Mouse (Mus musculus) kidney, embryonic 16.5 days (tissue): Measurements from ENCODE around the gene Strip1. TPM values are rescaled to one million over a fixed set of nuclear protein-coding genes. Genes with fewer than 3 reads are reported as not detected.

Experiments
- ATAC-seq: fragments of 200-750 bp; cut with Nextera tagmentation; 2 replicates; pipeline ENCODE4 v1.8.0; 2017; ENCODE audit warnings: moderate TSS enrichment; ENCODE audit not compliant: low FRiP score, low TSS enrichment
- H3K27ac ChIP-seq: fragments of 300-500 bp; sonication (generic); 2 replicates; pipeline ENCODE4 v1.5.1; 2014; ENCODE audit warnings: low read length
- H3K27me3 ChIP-seq: fragments of 300-500 bp; sonication (generic); 2 replicates; pipeline ENCODE4 v1.6.1; 2014; ENCODE audit warnings: low read length, control low read depth, mixed read lengths; ENCODE audit not compliant: insufficient read depth
- H3K36me3 ChIP-seq: fragments of 300-500 bp; sonication (generic); 2 replicates; pipeline ENCODE4 v1.6.1; 2014; ENCODE audit warnings: low read length, control low read depth, mixed read lengths; ENCODE audit not compliant: insufficient read depth
- H3K4me1 ChIP-seq: fragments of 300-500 bp; sonication (generic); 2 replicates; pipeline ENCODE4 v1.6.1; 2014; ENCODE audit warnings: low read length, control low read depth, mixed read lengths; ENCODE audit not compliant: insufficient read depth
- H3K4me2 ChIP-seq: fragments of 300-500 bp; sonication (generic); replicated peaks from 2 replicates; pipeline ENCODE4 v1.6.1; 2014; ENCODE audit warnings: low read depth, low read length
- H3K4me3 ChIP-seq: fragments of 300-500 bp; sonication (generic); 2 replicates; pipeline ENCODE4 v1.5.1; 2014; ENCODE audit warnings: mild to moderate bottlenecking, low read length
- H3K9ac ChIP-seq: fragments of 300-500 bp; sonication (generic); replicated peaks from 2 replicates; pipeline ENCODE4 v1.6.1; 2014; ENCODE audit warnings: low read length
- H3K9me3 ChIP-seq: fragments of 300-500 bp; sonication (generic); 2 replicates; pipeline ENCODE4 v1.6.1; 2016; ENCODE audit warnings: low read length, control low read depth
- WGBS: fragments of 180-500 bp; shearing (Covaris S2); extraction: QIAGEN DNeasy Blood & Tissue Kit; methylation state at CpG from one replicate; pipeline ENCODE4 v1.1.7; 2014; 5-methylcytosine and 5-hydroxymethylcytosine counted together
- polyA plus RNA-seq: library from polyadenylated mRNA; unstranded; fragments of >200 nt; fragmentation: Nextera tagmentation; extraction: Ambion mirVana; gene quantifications from 2 replicates; pipeline ENCODE4 v1.2.1, GENCODE M21; 2015

Strip1 gene
- polyA plus RNA-seq, 1 experiment from 2014 or later = 46.8 TPM

GRCm38 (mm10) chr3:107619911-107620310, 11.6 kb downstream of the Strip1 start:
- H3K9me3 ChIP-seq = no peaks in the 10 kb centered on the region
- peaks cover 85% of the 10 kb centered on the region for H3K36me3 ChIP-seq
- H3K27ac ChIP-seq = no peak overlapping the region
- H3K9ac ChIP-seq = no peak overlapping the region
- ATAC-seq = no peak
- no peak overlapping the region for H3K4me2 ChIP-seq
- H3K27me3 ChIP-seq = no peaks in the 10 kb centered on the region
- no peaks in the 10 kb centered on the region for H3K4me1 ChIP-seq
- H3K4me3 ChIP-seq = no peak overlapping the region
- 85% methylated on average over 6 of the region's 6 CpGs for WGBS

- Histone ChIP-seq H3K4me2 (no peak overlapping the region), H3K36me3 (peaks cover 83% of the 10 kb centered on the region), H3K27me3 (no peaks in the 10 kb centered on the region), H3K4me1 (no peaks in the 10 kb centered on the region), H3K9me3 (no peaks in the 10 kb centered on the region), H3K27ac (no peak overlapping the region), H3K4me3 (no peak overlapping the region), H3K9ac (no peak overlapping the region)
- 93% methylated on average over 3 of the region's 3 CpGs for WGBS
- no peak for ATAC-seq
Observed at GRCm38 (mm10) chr3:107617800-107618199, 13.7 kb downstream of the Strip1 start.

- ATAC-seq = peak; percentile 73
- Histone ChIP-seq H3K4me1 (peaks cover 12% of the 10 kb centered on the region; the same call in 1 of the 2 replicates), H3K9me3 (no peaks in the 10 kb centered on the region), H3K27ac (no peak overlapping the region), H3K9ac (no peak overlapping the region), H3K27me3 (no peaks in the 10 kb centered on the region), H3K4me3 (no peak overlapping the region), H3K36me3 (peaks cover 57% of the 10 kb centered on the region), H3K4me2 (no peak overlapping the region)
- 83% methylated on average over 11 of the region's 11 CpGs for WGBS
Observed at GRCm38 (mm10) chr3:107612902-107613525, 18.5 kb downstream of the Strip1 start.

- no peak overlapping the region for H3K4me3 ChIP-seq
- H3K27ac ChIP-seq = no peak overlapping the region
- H3K9me3 ChIP-seq = no peaks in the 10 kb centered on the region
- WGBS = 46% methylated on average over 4 of the region's 4 CpGs
- H3K4me1 ChIP-seq = peaks cover 12% of the 10 kb centered on the region; the same call in 1 of the 2 replicates
- peaks cover 42% of the 10 kb centered on the region for H3K36me3 ChIP-seq
- no peak overlapping the region for H3K4me2 ChIP-seq
- ATAC-seq = no peak
- H3K9ac ChIP-seq = no peak overlapping the region
- H3K27me3 ChIP-seq = no peaks in the 10 kb centered on the region; the same call in 1 of the 2 replicates
Observed at GRCm38 (mm10) chr3:107611394-107611793, 20.1 kb downstream of the Strip1 start.

- 0 out of 2 replicates have a peak, but pooled peaks have one; percentile 19 for ATAC-seq
- H3K4me2 ChIP-seq = no peak overlapping the region
- no peak overlapping the region for H3K9ac ChIP-seq
- no peak overlapping the region for H3K4me3 ChIP-seq
- peaks cover 4% of the 10 kb centered on the region; the same call in 1 of the 2 replicates for H3K27me3 ChIP-seq
- no peaks in the 10 kb centered on the region for H3K9me3 ChIP-seq
- peaks cover 12% of the 10 kb centered on the region; the same call in 1 of the 2 replicates for H3K4me1 ChIP-seq
- WGBS = 52% methylated on average over 3 of the region's 3 CpGs
- H3K36me3 ChIP-seq = peaks cover 21% of the 10 kb centered on the region
- no peak overlapping the region for H3K27ac ChIP-seq
Observed at GRCm38 (mm10) chr3:107609376-107609775, 22.1 kb downstream of the Strip1 start.

- Histone ChIP-seq H3K9me3 (no peaks in the 10 kb centered on the region), H3K27me3 (peaks cover 9% of the 10 kb centered on the region; the same call in 1 of the 2 replicates), H3K4me2 (no peak overlapping the region), H3K9ac (no peak overlapping the region), H3K4me3 (no peak overlapping the region), H3K27ac (no peak overlapping the region), H3K36me3 (peaks cover 16% of the 10 kb centered on the region), H3K4me1 (peaks cover 12% of the 10 kb centered on the region; the same call in 1 of the 2 replicates)
- WGBS = 62% methylated on average over 4 of the region's 4 CpGs
- ATAC-seq = no peak
Observed at GRCm38 (mm10) chr3:107608808-107609207, 22.7 kb downstream of the Strip1 start.

- 78% methylated on average over 8 of the region's 8 CpGs for WGBS
- Histone ChIP-seq H3K4me3 (no peak overlapping the region), H3K27me3 (peaks cover 9% of the 10 kb centered on the region; the same call in 1 of the 2 replicates), H3K9ac (no peak overlapping the region), H3K36me3 (peaks cover 2% of the 10 kb centered on the region), H3K9me3 (no peaks in the 10 kb centered on the region), H3K4me2 (no peak overlapping the region), H3K27ac (no peak overlapping the region), H3K4me1 (peaks cover 12% of the 10 kb centered on the region; the same call in 1 of the 2 replicates)
- ATAC-seq = no peak
Observed at GRCm38 (mm10) chr3:107607221-107607620, 24.3 kb downstream of the Strip1 start.

GRCm38 (mm10) chr3:107605304-107605703, 26.2 kb downstream of the Strip1 start:
- ATAC-seq = no peak
- 8% methylated on average over 4 of the region's 4 CpGs for WGBS

GRCm38 (mm10) chr3:107600127-107600526, 31.4 kb downstream of the Strip1 start:
- no peak overlapping the region for H3K4me2 ChIP-seq
- H3K27me3 ChIP-seq = peaks cover 66% of the 10 kb centered on the region
- no peaks in the 10 kb centered on the region for H3K36me3 ChIP-seq
- no peak overlapping the region for H3K27ac ChIP-seq
- 50% methylated on average over 6 of the region's 6 CpGs for WGBS
- peaks cover 6% of the 10 kb centered on the region for H3K4me1 ChIP-seq
- H3K9me3 ChIP-seq = no peaks in the 10 kb centered on the region
- H3K9ac ChIP-seq = no peak overlapping the region
- no peak overlapping the region for H3K4me3 ChIP-seq
- ATAC-seq = no peak; the same call in 1 of the 2 replicates

More at GRCm38 (mm10) chr3:107605304-107605703, 26.2 kb downstream of the Strip1 start:
- Histone ChIP-seq H3K4me3 (no peak overlapping the region), H3K9ac (no peak overlapping the region), H3K27ac (no peak overlapping the region), H3K36me3 (no peaks in the 10 kb centered on the region), H3K4me2 (no peak overlapping the region), H3K27me3 (peaks cover 21% of the 10 kb centered on the region), H3K4me1 (0 out of 2 replicates have a peak, but pooled peaks cover 2% of the 10 kb centered on the region), H3K9me3 (no peaks in the 10 kb centered on the region)
